Mouse (Mus musculus) lung, postnatal 0 days (tissue): ENCODE data around the gene Six6.
A peak's percentile ranks its signal among the peaks of the same experiment; 100 is the strongest.

Experiments used
- CTCF ChIP-seq: IDR thresholded peaks from 2 replicates; pipeline ENCODE4 v1.5.1; 2016; ENCODE audit warnings: antibody characterized with exemption, mild to moderate bottlenecking
- EP300 ChIP-seq: IDR thresholded peaks from 2 replicates; pipeline ENCODE4 v1.6.1; 2016; ENCODE audit warnings: antibody characterized with exemption, mild to moderate bottlenecking, control low read depth

- TF ChIP-seq CTCF (peak; percentile 93), EP300 (no peak)
These were observed 37.0 kb downstream of the Six6 start for GRCm38 (mm10) chr12:72976718-72977117.
